Mouse (Mus musculus): ENCODE results near the gene Csn3. TPM values are rescaled to one million over a fixed set of nuclear protein-coding genes. Genes with fewer than 3 reads are reported as not detected.

Csn3 gene
- polyA plus RNA-seq (2011; ENCODE audit: insufficient read length, low read depth, missing spikeins) = not detected in 2 replicates

GRCm38 (mm10) chr5:87925372-87925771 lies at the start of gene Csn3:
Csn3 (plus strand) TSS chr5:87925579.
- H3K4me3 ChIP-seq (ENCODE audit: insufficient read depth, low read length) = no peak within 1 kb of the TSS
- TF ChIP-seq CTCF (IDR thresholded peaks at IDR 0.05; ENCODE audit: borderline replicate concordance, insufficient read depth, low read length) = no peak
- TF ChIP-seq POLR2A (IDR thresholded peaks at IDR 0.05; ENCODE audit: low read depth, low read length) = no peak
- H3K4me1 ChIP-seq (ENCODE audit: control insufficient read depth, insufficient read depth, low read length) = 0 out of 2 replicates have a peak, but pooled peaks cover 2% of the 10 kb centered on the region
- H3K27ac ChIP-seq (ENCODE audit: insufficient read depth, low read length) = no peak within 1 kb of the TSS

DNA sequence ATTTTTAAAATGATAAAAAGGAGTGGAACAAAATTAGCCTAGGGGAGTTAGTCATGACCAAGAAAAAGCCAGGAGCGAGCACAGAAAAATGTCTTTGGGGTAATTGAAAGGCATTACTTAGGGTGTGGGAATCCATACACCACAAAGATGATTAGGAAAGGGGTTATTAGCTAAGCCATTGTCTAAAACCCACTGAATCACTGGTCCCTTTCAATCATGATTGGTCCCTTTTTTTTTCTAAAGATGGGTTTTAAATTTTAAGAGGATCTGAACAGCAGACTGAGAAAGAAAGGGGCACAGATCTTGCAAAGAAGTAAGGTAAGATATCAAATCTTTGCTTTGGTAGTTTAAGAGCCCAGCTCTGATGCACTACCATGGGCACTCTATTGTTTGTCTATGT lies 40.6 kb upstream of the Csn3 start, which contains the start of gene Odam:
Gene Odam, plus strand, starts transcription at position 301 of the 400 bp plus-strand sequence.
- no peak within 1 kb of the TSS for H3K4me3 ChIP-seq (ENCODE audit: insufficient read depth, low read length)
- H3K4me1 ChIP-seq (ENCODE audit: control insufficient read depth, insufficient read depth, low read length) = no peaks in the 10 kb centered on the region
- TF ChIP-seq POLR2A (IDR thresholded peaks at IDR 0.05; ENCODE audit: low read depth, low read length) (no peak), CTCF (IDR thresholded peaks at IDR 0.05; ENCODE audit: borderline replicate concordance, insufficient read depth, low read length) (no peak)
- no peak within 1 kb of the TSS for H3K27ac ChIP-seq (ENCODE audit: insufficient read depth, low read length)

- TF ChIP-seq POLR2A (IDR thresholded peaks at IDR 0.05; ENCODE audit: low read depth, low read length) (no peak), CTCF (IDR thresholded peaks at IDR 0.05; ENCODE audit: borderline replicate concordance, insufficient read depth, low read length) (no peak)
- Histone ChIP-seq H3K27ac (ENCODE audit: insufficient read depth, low read length) (no peak overlapping the region), H3K4me1 (ENCODE audit: control insufficient read depth, insufficient read depth, low read length) (no peaks in the 10 kb centered on the region), H3K4me3 (ENCODE audit: insufficient read depth, low read length) (no peak overlapping the region)
Observed at GRCm38 (mm10) chr5:87931603-87932002, 6.2 kb downstream of the Csn3 start.

- no peak for TF ChIP-seq POLR2A (IDR thresholded peaks at IDR 0.05; ENCODE audit: low read depth, low read length)
- Histone ChIP-seq H3K27ac (ENCODE audit: insufficient read depth, low read length) (no peak overlapping the region), H3K4me3 (ENCODE audit: insufficient read depth, low read length) (no peak overlapping the region), H3K4me1 (ENCODE audit: control insufficient read depth, insufficient read depth, low read length) (no peaks in the 10 kb centered on the region)
Observed at GRCm38 (mm10) chr5:87940752-87941151, 15.4 kb downstream of the Csn3 start.

DNA sequence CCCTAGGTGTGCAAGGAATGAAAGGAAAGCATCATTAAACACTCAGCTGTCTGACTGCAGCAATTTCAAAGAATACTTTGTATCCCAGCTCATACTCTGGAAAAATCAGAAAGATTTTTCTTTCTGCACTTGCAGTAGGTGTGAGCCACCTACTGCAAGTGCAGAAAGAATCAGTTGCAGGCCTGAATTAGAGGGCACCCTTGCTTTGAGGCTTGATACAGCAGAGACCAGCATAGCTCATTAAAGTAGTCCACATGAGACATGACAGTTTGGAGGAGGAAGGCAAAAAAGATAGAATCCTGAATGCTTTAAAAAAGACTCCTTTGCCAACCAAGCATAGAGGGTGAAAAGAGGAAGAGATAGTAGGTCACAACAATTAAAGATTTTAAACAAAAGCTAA lies 17.1 kb downstream of the Csn3 start:
- no peaks in the 10 kb centered on the region for H3K4me1 ChIP-seq (ENCODE audit: control insufficient read depth, insufficient read depth, low read length)
- H3K27ac ChIP-seq (ENCODE audit: insufficient read depth, low read length) = no peak overlapping the region
- no peak overlapping the region for H3K4me3 ChIP-seq (ENCODE audit: insufficient read depth, low read length)
- TF ChIP-seq POLR2A (IDR thresholded peaks at IDR 0.05; ENCODE audit: low read depth, low read length) = no peak
- no peak for TF ChIP-seq CTCF (IDR thresholded peaks at IDR 0.05; ENCODE audit: borderline replicate concordance, insufficient read depth, low read length)

DNA sequence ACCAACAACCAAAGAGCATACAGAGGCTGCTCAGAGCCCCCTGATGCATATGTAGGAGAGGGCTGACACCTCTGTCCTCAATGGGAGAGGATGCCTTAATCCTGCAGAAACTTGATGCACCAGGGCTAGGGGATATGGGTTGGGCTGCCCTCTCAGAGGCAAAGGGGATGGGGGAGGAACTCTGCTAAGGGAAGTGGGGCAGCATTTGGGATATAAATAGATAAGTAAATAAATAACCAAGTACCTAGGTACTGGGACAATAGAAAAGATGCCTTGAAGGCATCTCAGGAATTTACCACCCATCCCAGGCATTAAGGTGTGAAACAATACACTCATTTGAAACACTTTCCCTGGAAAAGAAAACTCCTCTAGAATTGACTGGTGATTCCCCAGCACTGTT lies 26.5 kb downstream of the Csn3 start:
- no peak overlapping the region for H3K4me3 ChIP-seq (ENCODE audit: insufficient read depth, low read length)
- TF ChIP-seq POLR2A (IDR thresholded peaks at IDR 0.05; ENCODE audit: low read depth, low read length) = no peak
- TF ChIP-seq CTCF (IDR thresholded peaks at IDR 0.05; ENCODE audit: borderline replicate concordance, insufficient read depth, low read length) = no peak
- H3K4me1 ChIP-seq (ENCODE audit: control insufficient read depth, insufficient read depth, low read length) = no peaks in the 10 kb centered on the region
- no peak overlapping the region for H3K27ac ChIP-seq (ENCODE audit: insufficient read depth, low read length)

GRCm38 (mm10) chr5:87969201-87969600 lies 43.8 kb downstream of the Csn3 start, which contains the start of the genes 2310003L06Rik and Gm28434:
2310003L06Rik (plus strand) TSS chr5:87969459.
Gm28434 (plus strand) TSS chr5:87969517.
- TF ChIP-seq POLR2A (IDR thresholded peaks at IDR 0.05; ENCODE audit: low read depth, low read length) (no peak), CTCF (IDR thresholded peaks at IDR 0.05; ENCODE audit: borderline replicate concordance, insufficient read depth, low read length) (no peak)
- no peak within 1 kb of the TSS for H3K4me3 ChIP-seq (ENCODE audit: insufficient read depth, low read length)
- no peaks in the 10 kb centered on the region for H3K4me1 ChIP-seq (ENCODE audit: control insufficient read depth, insufficient read depth, low read length)
- H3K27ac ChIP-seq (ENCODE audit: insufficient read depth, low read length) = no peak within 1 kb of the TSS

- H3K4me1 ChIP-seq (ENCODE audit: control insufficient read depth, insufficient read depth, low read length) = no peaks in the 10 kb centered on the region
- H3K4me3 ChIP-seq (ENCODE audit: insufficient read depth, low read length) = no peak within 1 kb of the TSS
- TF ChIP-seq POLR2A (IDR thresholded peaks at IDR 0.05; ENCODE audit: low read depth, low read length) = no peak
- TF ChIP-seq CTCF (IDR thresholded peaks at IDR 0.05; ENCODE audit: borderline replicate concordance, insufficient read depth, low read length) = no peak
Observed at GRCm38 (mm10) chr5:87979139-87979538, 53.8 kb downstream of the Csn3 start, which contains the start of gene Cabs1. Cabs1 (plus strand) TSS chr5:87979439.

More at GRCm38 (mm10) chr5:87979139-87979538, 53.8 kb downstream of the Csn3 start, which contains the start of gene Cabs1:
- no peak within 1 kb of the TSS for H3K27ac ChIP-seq (ENCODE audit: insufficient read depth, low read length)

Other genes with a start within 250 kb of the Csn3 start
- gene Csn2, start 225.9 kb upstream of the Csn3 start, polyA plus RNA-seq (2011; ENCODE audit: insufficient read length, low read depth, missing spikeins) = not detected in 2 replicates
- gene Csn1s2a, start 151.0 kb upstream of the Csn3 start, polyA plus RNA-seq (2011; ENCODE audit: insufficient read length, low read depth, missing spikeins) = not detected in 2 replicates
- not detected in 2 replicates for gene Csn1s2b, start 117.5 kb upstream of the Csn3 start, polyA plus RNA-seq (2011; ENCODE audit: insufficient read length, low read depth, missing spikeins)
- not detected in 2 replicates for gene Prr27, start 99.9 kb upstream of the Csn3 start, polyA plus RNA-seq (2011; ENCODE audit: insufficient read length, low read depth, missing spikeins)
- gene Odam, start 40.5 kb upstream of the Csn3 start, polyA plus RNA-seq (2011; ENCODE audit: insufficient read length, low read depth, missing spikeins) = not detected in 2 replicates
- 0.32 TPM in 1 of 2 replicates, not detected in the other for gene 2310003L06Rik, start 43.9 kb downstream of the Csn3 start, polyA plus RNA-seq (2011; ENCODE audit: insufficient read length, low read depth, missing spikeins)
- gene Gm28434, start 43.9 kb downstream of the Csn3 start, polyA plus RNA-seq (2011; ENCODE audit: insufficient read length, low read depth, missing spikeins) = not detected in 2 replicates
- gene Cabs1, start 53.9 kb downstream of the Csn3 start, polyA plus RNA-seq (2011; ENCODE audit: insufficient read length, low read depth, missing spikeins) = not detected in 2 replicates
- not detected in 2 replicates for gene Smr3a, start 77.0 kb downstream of the Csn3 start, polyA plus RNA-seq (2011; ENCODE audit: insufficient read length, low read depth, missing spikeins)
- gene Smr2, start 161.0 kb downstream of the Csn3 start, polyA plus RNA-seq (2011; ENCODE audit: insufficient read length, low read depth, missing spikeins) = not detected in 2 replicates
- gene Gm11116, start 186.0 kb downstream of the Csn3 start, polyA plus RNA-seq (2011; ENCODE audit: insufficient read length, low read depth, missing spikeins) = not detected in 2 replicates
- gene Gm11115, start 228.5 kb downstream of the Csn3 start, polyA plus RNA-seq (2011; ENCODE audit: insufficient read length, low read depth, missing spikeins) = not detected in 2 replicates

Data from embryonic fibroblast, embryonic 13.5 days (primary cell).